Mouse (Mus musculus): ENCODE data around the gene Neb.

- TF ChIP-seq CTCF (IDR thresholded peaks at IDR 0.05; ENCODE audit: control insufficient read depth, insufficient read depth, insufficient read length): no peak
- no peak for TF ChIP-seq MAX (IDR thresholded peaks at IDR 0.05)
- TF ChIP-seq MYOG (IDR thresholded peaks at IDR 0.05; ENCODE audit: control insufficient read depth, extremely low read depth, insufficient read length): no peak
- TF ChIP-seq USF1 (IDR thresholded peaks at IDR 0.05; ENCODE audit: low read depth): no peak
Measured at GRCm38 (mm10) chr2:52389975-52390374, 11.7 kb upstream of the Neb start.
